Mouse (Mus musculus): Measurements from ENCODE around the gene Gm16867.
"Not testable (repeated sequence)": the region's sequence is repeated elsewhere in the genome, so short reads cannot be mapped to it uniquely, and the experiment has no call there.

DNA sequence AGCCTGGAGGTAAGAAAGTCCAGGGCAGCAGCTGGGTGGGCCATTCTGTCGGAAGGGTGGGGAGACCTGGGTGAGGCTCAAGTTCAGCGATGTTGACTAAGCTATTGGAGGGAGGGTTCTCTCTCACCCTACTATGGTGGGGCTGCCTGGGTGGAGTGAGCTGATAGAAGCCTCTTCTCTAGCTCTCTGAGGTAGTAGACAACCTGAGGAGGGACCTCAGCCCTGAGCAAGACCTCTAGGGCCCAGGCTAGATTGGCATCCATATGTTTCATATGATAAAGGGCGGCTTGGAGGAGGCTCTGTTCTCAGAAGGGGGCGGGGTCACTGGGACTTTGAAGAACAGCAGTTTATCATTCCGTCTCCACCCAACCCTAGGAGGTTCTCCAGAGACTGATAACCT is 37.0 kb upstream of the Gm16867 start:
- not testable (repeated sequence) for TF ChIP-seq POLR2AphosphoS2 (IDR thresholded peaks at IDR 0.05; ENCODE audit: insufficient read length, low read depth); TCF12 (IDR thresholded peaks at IDR 0.05; ENCODE audit: insufficient read depth, poor library complexity, severe bottlenecking); E2F4 (IDR thresholded peaks at IDR 0.05; ENCODE audit: insufficient read depth); POLR2A (IDR thresholded peaks at IDR 0.05; ENCODE audit: insufficient read length, low read depth); MYOD1 (IDR thresholded peaks at IDR 0.05; ENCODE audit: control insufficient read depth in 1 of 3, insufficient read length in 2 of 3, low read depth in 2 of 3); USF1 (IDR thresholded peaks at IDR 0.05; ENCODE audit: low read depth); REST (IDR thresholded peaks at IDR 0.05; ENCODE audit: insufficient read depth, insufficient read length); MYOG (IDR thresholded peaks at IDR 0.05; ENCODE audit: control insufficient read depth in 1 of 3, insufficient read depth in 1 of 3, insufficient read length in 2 of 3, low read depth in 2 of 3); CEBPB (IDR thresholded peaks at IDR 0.05; ENCODE audit: insufficient read depth, poor library complexity, severe bottlenecking); TCF3 (IDR thresholded peaks at IDR 0.05; ENCODE audit: insufficient read length, low read depth)
